In genomic region chrX:42272713-42273112, GRCm38 (mm10) we compare ENCODE assay signal across 10 mouse cellular contexts.
DNase-seq lines count a peak whose midpoint lies in the region; ATAC-seq and TF ChIP-seq lines count a peak whose summit lies in the region.
"Had no signal": no experiment of that assay in that cellular context is flagged by ENCODE, and none has a peak within 500 bp of the region (broad histone marks: within the 10 kb centered on the region; RNA-seq: fewer than 3 reads in every experiment).

No protein-coding gene starts in this region.

- H3K27me3 ChIP-seq in intestine, postnatal 0 days (replicated peaks; ENCODE audit: control insufficient read depth, insufficient read depth, low read length), result no peaks in the 10 kb centered on the region
- no peaks in the 10 kb centered on the region for H3K27me3 ChIP-seq in intestine, embryonic 16.5 days (replicated peaks; ENCODE audit: control insufficient read depth, insufficient read depth, low read length)
- H3K27me3 ChIP-seq in midbrain, postnatal 0 days (ENCODE audit: insufficient read depth, low read length), result no peaks in the 10 kb centered on the region
- H3K27me3 ChIP-seq in midbrain, embryonic 13.5 days, result no peaks in the 10 kb centered on the region
- no peaks in the 10 kb centered on the region for H3K27me3 ChIP-seq in stomach, postnatal 0 days (ENCODE audit: control insufficient read depth, insufficient read depth, low read length)

- no peak overlapping the region for H3K9ac ChIP-seq in intestine, postnatal 0 days (ENCODE audit: low read depth, low read length)
- no peak overlapping the region for H3K9ac ChIP-seq in intestine, embryonic 16.5 days (ENCODE audit: low read depth, low read length)
- H3K9ac ChIP-seq in midbrain, postnatal 0 days (replicated peaks; ENCODE audit: low read length, poor library complexity, severe bottlenecking), result no peak overlapping the region
- H3K9ac ChIP-seq in midbrain, embryonic 13.5 days (replicated peaks), result no peak overlapping the region
- no peak overlapping the region for H3K9ac ChIP-seq in stomach, postnatal 0 days (ENCODE audit: low read length)

- TF ChIP-seq EP300 in stomach, postnatal 0 days (optimal IDR thresholded peaks at IDR 0.05), result no peak

- H3K4me2 ChIP-seq in intestine, postnatal 0 days (replicated peaks; ENCODE audit: low read depth), result no peak overlapping the region
- H3K4me2 ChIP-seq in intestine, embryonic 16.5 days (ENCODE audit: low read depth, low read length), result no peak overlapping the region
- H3K4me2 ChIP-seq in midbrain, postnatal 0 days (ENCODE audit: low read depth, low read length, poor library complexity, severe bottlenecking), result no peak overlapping the region
- H3K4me2 ChIP-seq in midbrain, embryonic 13.5 days (replicated peaks), result no peak overlapping the region
- H3K4me2 ChIP-seq in stomach, postnatal 0 days (replicated peaks; ENCODE audit: low read depth), result no peak overlapping the region

- no peaks in the 10 kb centered on the region for H3K4me1 ChIP-seq in intestine, postnatal 0 days (replicated peaks; ENCODE audit: control insufficient read depth, insufficient read depth, low read length)
- no peaks in the 10 kb centered on the region for H3K4me1 ChIP-seq in intestine, embryonic 16.5 days (ENCODE audit: control insufficient read depth, insufficient read depth, low read length)
- no peaks in the 10 kb centered on the region for H3K4me1 ChIP-seq in midbrain, postnatal 0 days (ENCODE audit: insufficient read depth, low read length)
- H3K4me1 ChIP-seq in midbrain, embryonic 13.5 days (replicated peaks), result no peaks in the 10 kb centered on the region
- H3K4me1 ChIP-seq in stomach, postnatal 0 days (replicated peaks; ENCODE audit: control insufficient read depth, insufficient read depth), result no peaks in the 10 kb centered on the region

- no peak overlapping the region for H3K27ac ChIP-seq in intestine, postnatal 0 days (ENCODE audit: low read depth, low read length)
- no peak overlapping the region for H3K27ac ChIP-seq in intestine, embryonic 16.5 days (ENCODE audit: low read length)
- H3K27ac ChIP-seq in midbrain, postnatal 0 days (ENCODE audit: low read depth, low read length), result no peak overlapping the region
- no peak overlapping the region for H3K27ac ChIP-seq in midbrain, embryonic 13.5 days
- H3K27ac ChIP-seq in stomach, postnatal 0 days (replicated peaks), result no peak overlapping the region

- no peak overlapping the region for H3K4me3 ChIP-seq in intestine, postnatal 0 days (ENCODE audit: low read depth, low read length)
- H3K4me3 ChIP-seq in intestine, embryonic 16.5 days (ENCODE audit: low read length), result no peak overlapping the region
- H3K4me3 ChIP-seq in midbrain, postnatal 0 days (ENCODE audit: low read depth, low read length), result no peak overlapping the region
- H3K4me3 ChIP-seq in midbrain, embryonic 13.5 days (replicated peaks), result no peak overlapping the region
- H3K4me3 ChIP-seq in stomach, postnatal 0 days (ENCODE audit: low read depth, low read length), result no peak overlapping the region

- no peak for ATAC-seq in intestine, postnatal 0 days
- no peak for ATAC-seq in intestine, embryonic 16.5 days
- ATAC-seq in midbrain, postnatal 0 days (ENCODE audit: low FRiP score), result no peak
- ATAC-seq in midbrain, embryonic 13.5 days, result no peak
- no peak for ATAC-seq in stomach, postnatal 0 days (ENCODE audit: low FRiP score, low TSS enrichment)

- DNase-seq in cerebellum, postnatal 10 days, result peak; percentile 8 to 28
- no peak for DNase-seq in cerebellum, adult 11-12 months
- DNase-seq in midbrain, postnatal 0 days (ENCODE audit: low spot score), result peak; percentile 54
- DNase-seq in stomach, postnatal 0 days (ENCODE audit: low spot score), result no peak
- DNase-seq in adrenal gland, postnatal 14 days, result no peak
- DNase-seq: kidney, adult 18-20 months; thymus, postnatal 4 days had no signal

- no peaks in the 10 kb centered on the region for H3K9me3 ChIP-seq in intestine, postnatal 0 days (ENCODE audit: control insufficient read depth)
- no peaks in the 10 kb centered on the region for H3K9me3 ChIP-seq in intestine, embryonic 16.5 days (ENCODE audit: control insufficient read depth, low read length)
- no peaks in the 10 kb centered on the region for H3K9me3 ChIP-seq in midbrain, postnatal 0 days (ENCODE audit: low read length)
- H3K9me3 ChIP-seq in midbrain, embryonic 13.5 days, result no peaks in the 10 kb centered on the region
- no peaks in the 10 kb centered on the region for H3K9me3 ChIP-seq in stomach, postnatal 0 days (ENCODE audit: control insufficient read depth, low read length)

- peak; percentile 45 for TF ChIP-seq CTCF in intestine, postnatal 0 days (IDR thresholded peaks at IDR 0.05; ENCODE audit: low read depth)
- peak; percentile 59 for TF ChIP-seq CTCF in midbrain, postnatal 0 days (IDR thresholded peaks at IDR 0.05)
- peak; percentile 52 for TF ChIP-seq CTCF in stomach, postnatal 0 days (IDR thresholded peaks at IDR 0.05; ENCODE audit: low read depth)

- H3K36me3 ChIP-seq in intestine, postnatal 0 days (ENCODE audit: control insufficient read depth, insufficient read depth), result no peaks in the 10 kb centered on the region
- no peaks in the 10 kb centered on the region for H3K36me3 ChIP-seq in intestine, embryonic 16.5 days (ENCODE audit: control insufficient read depth, insufficient read depth, low read length)
- no peaks in the 10 kb centered on the region for H3K36me3 ChIP-seq in midbrain, postnatal 0 days (ENCODE audit: insufficient read depth, low read length)
- no peaks in the 10 kb centered on the region for H3K36me3 ChIP-seq in midbrain, embryonic 13.5 days
- no peaks in the 10 kb centered on the region for H3K36me3 ChIP-seq in stomach, postnatal 0 days (ENCODE audit: control insufficient read depth, insufficient read depth, low read length)

Comparison
In these comparisons a context has a peak if more than half of its experiments do, and no peak if none do; other contexts are left out.
1. DNase-seq: peak in cerebellum, postnatal 10 days (2 of 2) and midbrain, postnatal 0 days (single experiment); none in cerebellum, adult 11-12 months (single experiment), stomach, postnatal 0 days (single experiment) and adrenal gland, postnatal 14 days (single experiment).
2. Peak in every context shown above with its lines, with median percentiles within 50 percentile points of each other: CTCF ChIP-seq.